Mouse (Mus musculus) olfactory bulb, adult 2 months (tissue): Measurements from ENCODE around the gene Pik3r5. TPM values are rescaled to one million over a fixed set of nuclear protein-coding genes. Genes with fewer than 3 reads are reported as not detected.

Experiments
- H3K27ac ChIP-seq: fragments of 200-500 bp; 2 replicates; pipeline ENCODE4 v1.5.1; 2012; ENCODE audit warnings: low read depth, low read length; ENCODE audit not compliant: insufficient read depth
- H3K4me1 ChIP-seq: fragments of 200-500 bp; 2 replicates; pipeline ENCODE4 v1.6.1; 2012; ENCODE audit warnings: low read length; ENCODE audit not compliant: control insufficient read depth, insufficient read depth
- H3K4me3 ChIP-seq: fragments of 200-500 bp; 2 replicates; pipeline ENCODE4 v1.5.1; 2012; ENCODE audit warnings: mild to moderate bottlenecking, low read depth, low read length, moderate library complexity; ENCODE audit not compliant: insufficient read depth
- CTCF ChIP-seq: fragments of 200-500 bp; IDR thresholded peaks from 2 replicates; pipeline ENCODE4 v1.5.1; 2012; ENCODE audit warnings: low read depth, mild to moderate bottlenecking, low read length, moderate library complexity; ENCODE audit not compliant: insufficient read depth
- POLR2A ChIP-seq: fragments of 200-500 bp; IDR thresholded peaks from 2 replicates; pipeline ENCODE4 v1.6.1; 2012; ENCODE audit warnings: mild to moderate bottlenecking, low read depth, low read length, moderate library complexity; ENCODE audit not compliant: insufficient read depth
- WGBS: fragments of 180-500 bp; shearing (Covaris S2); methylation state at CpG from one replicate; pipeline ENCODE4 v1.1.7; 2018; 5-methylcytosine and 5-hydroxymethylcytosine counted together
- polyA plus RNA-seq: library from polyadenylated mRNA; stranded (reverse); fragments of >200 nt; gene quantifications from 2 replicates; pipeline ENCODE4 v1.2.4, GENCODE M21; 2012; ENCODE audit warnings: low replicate concordance; ENCODE audit not compliant: missing spikeins, insufficient read depth, insufficient read length

Pik3r5 gene
- polyA plus RNA-seq, 1 experiment = not detected

DNA sequence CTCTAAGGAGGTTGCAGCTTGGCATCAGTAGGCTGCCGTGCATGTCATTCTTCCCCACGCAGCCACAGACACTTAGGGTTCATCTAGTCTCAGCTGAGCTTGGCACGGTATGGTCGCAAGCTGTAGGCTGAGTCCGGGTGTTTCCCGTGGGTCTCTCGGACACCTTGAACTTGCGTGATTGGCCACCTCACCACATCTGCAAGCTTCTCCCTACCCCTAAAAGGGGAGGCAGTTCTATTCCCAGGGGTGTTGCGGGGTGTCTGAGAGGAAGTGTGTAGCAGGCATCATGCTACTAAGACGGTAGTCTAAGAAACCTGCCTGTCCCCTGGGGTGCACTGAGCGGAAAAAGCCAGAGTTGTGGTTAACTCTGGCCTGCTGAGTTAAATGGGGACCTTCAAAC, 66.6 kb downstream of the Pik3r5 start:
- H3K27ac ChIP-seq = no peak overlapping the region
- TF ChIP-seq CTCF = no peak
- no peak for TF ChIP-seq POLR2A
- WGBS = 90% methylated on average over 11 of the region's 11 CpGs
- H3K4me3 ChIP-seq = no peak overlapping the region
- H3K4me1 ChIP-seq = peaks cover 7% of the 10 kb centered on the region; the same call in 1 of the 2 replicates

DNA sequence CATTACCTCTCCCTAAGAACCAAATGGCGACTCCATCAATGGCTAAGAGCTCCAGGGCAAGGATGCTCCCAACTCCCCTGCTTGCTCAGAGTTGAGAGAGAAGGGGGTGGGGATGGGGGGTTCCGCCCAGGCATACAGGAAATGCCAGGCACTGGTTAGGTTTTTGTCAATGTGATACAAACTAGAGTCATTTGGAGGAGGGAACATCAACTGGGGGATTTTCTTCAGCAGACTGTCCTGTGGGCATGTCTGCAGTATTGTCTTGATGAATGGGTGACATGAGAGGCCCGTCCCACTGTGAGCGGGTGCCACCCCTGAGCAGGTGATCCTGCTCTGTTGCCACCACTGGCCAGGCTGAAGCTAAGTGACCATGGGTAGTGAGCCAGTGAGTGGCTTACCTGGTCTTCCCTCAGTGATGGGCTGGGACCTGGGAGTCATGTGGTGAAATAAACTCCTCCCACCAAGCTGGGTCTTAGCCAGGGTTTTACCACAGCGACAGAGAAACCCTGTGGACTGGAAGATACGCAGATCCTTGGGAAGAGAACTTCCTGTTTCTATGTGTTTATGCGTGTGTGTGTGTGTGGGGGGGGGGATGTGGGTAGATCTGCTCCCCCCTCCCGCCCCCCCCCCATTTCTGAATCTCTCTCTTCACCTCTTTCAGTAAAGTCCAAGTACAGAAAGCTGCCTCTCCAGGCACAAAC, 67.2 kb downstream of the Pik3r5 start:
- TF ChIP-seq CTCF (no peak), POLR2A (no peak)
- WGBS = 72% methylated on average over 8 of the region's 8 CpGs
- H3K4me3 ChIP-seq = no peak overlapping the region
- no peak overlapping the region for H3K27ac ChIP-seq
- peaks cover 7% of the 10 kb centered on the region; the same call in 1 of the 2 replicates for H3K4me1 ChIP-seq

DNA sequence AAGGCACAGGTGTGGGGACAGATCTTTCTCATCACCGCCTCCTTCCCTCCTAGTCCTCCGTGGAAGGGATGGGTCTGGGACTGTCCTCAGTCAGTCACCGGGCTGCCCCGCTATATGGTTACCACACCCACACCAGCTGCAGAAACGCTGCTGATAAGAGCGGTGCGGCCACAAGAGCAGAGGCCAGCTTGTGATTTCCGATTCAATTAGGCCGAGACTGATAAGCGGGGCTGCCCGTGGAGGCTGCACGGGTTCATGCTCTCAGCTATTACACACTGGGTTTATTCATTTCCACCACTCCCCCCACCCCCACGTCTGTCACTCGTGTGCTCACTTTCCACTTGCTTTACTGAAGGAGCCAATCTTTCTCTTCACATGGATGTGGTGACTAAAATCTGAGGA, 69.0 kb downstream of the Pik3r5 start:
- no peak overlapping the region for H3K27ac ChIP-seq
- WGBS = 47% methylated on average over 14 of the region's 14 CpGs
- no peak overlapping the region for H3K4me3 ChIP-seq
- H3K4me1 ChIP-seq = peaks cover 7% of the 10 kb centered on the region; the same call in 1 of the 2 replicates
- TF ChIP-seq POLR2A (no peak), CTCF (no peak)

DNA sequence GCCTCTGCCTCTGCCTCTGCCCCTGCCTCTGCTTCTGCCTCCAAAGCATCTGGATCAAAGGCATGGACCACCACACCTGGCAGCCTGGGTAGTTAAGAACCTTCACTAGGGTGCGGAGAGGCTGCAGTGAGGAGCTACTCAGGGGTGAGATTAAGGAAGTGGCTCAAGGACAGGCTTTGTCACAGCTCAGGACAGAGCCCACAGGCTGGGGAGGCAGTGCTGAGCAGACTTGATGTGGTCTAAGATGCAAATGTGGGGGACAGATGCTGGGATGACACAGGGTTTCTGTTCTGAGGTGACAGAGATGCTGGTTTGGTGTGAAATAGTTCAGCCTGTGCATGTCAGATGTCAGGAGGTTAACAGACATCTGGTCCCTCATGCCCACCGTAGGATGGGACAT, 70.5 kb downstream of the Pik3r5 start:
- 82% methylated on average over 2 of the region's 2 CpGs for WGBS
- no peak for TF ChIP-seq CTCF
- TF ChIP-seq POLR2A = no peak
- Histone ChIP-seq H3K4me1 (peaks cover 7% of the 10 kb centered on the region; the same call in 1 of the 2 replicates), H3K4me3 (no peak overlapping the region), H3K27ac (no peak overlapping the region)

DNA sequence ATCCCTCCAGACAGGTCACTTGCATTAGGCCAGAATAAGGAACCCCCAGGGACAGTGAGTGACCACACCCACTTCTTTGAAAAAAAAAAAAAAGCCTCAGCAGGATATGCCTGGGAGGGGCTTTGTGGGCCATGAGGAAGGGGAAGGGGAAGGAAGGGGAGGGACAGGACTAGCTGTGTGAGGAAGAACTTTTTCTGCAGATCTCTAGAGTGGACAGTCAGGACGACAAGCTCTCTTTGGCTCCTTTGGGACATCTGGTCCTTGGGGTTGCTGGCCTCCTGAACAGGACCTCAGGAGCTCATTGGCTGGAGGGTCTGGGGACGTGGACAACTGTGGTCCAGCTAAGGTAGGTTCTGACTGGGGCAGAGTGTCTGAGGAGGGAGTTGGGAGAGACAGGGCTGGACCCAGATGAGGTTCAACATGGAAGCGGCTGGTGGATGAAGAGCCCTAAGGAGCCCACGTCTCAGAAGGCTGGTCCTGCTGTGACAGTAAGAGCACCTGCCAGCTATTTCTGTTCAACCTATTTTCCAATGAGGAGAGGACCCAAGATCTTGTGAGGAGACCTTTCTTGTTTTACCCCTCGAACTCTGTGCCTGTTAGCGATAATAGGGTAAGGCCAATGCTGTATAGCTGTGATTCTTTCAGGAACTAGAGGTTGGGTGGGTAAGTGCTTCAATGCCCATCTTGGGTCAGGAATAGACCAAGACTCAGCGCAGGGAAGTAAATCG, 71.1 kb downstream of the Pik3r5 start, which contains the start of gene Pik3r6:
TSS of gene Pik3r6 (plus strand) at position 118 of the 728 bp plus-strand sequence.
- Histone ChIP-seq H3K4me3 (peak within 1 kb of the TSS; percentile 21; the same call in 1 of the 2 replicates), H3K4me1 (peaks cover 7% of the 10 kb centered on the region; the same call in 1 of the 2 replicates), H3K27ac (no peak within 1 kb of the TSS)
- WGBS = 90% methylated on average over 8 of the region's 8 CpGs
- TF ChIP-seq CTCF = no peak
- TF ChIP-seq POLR2A = no peak

DNA sequence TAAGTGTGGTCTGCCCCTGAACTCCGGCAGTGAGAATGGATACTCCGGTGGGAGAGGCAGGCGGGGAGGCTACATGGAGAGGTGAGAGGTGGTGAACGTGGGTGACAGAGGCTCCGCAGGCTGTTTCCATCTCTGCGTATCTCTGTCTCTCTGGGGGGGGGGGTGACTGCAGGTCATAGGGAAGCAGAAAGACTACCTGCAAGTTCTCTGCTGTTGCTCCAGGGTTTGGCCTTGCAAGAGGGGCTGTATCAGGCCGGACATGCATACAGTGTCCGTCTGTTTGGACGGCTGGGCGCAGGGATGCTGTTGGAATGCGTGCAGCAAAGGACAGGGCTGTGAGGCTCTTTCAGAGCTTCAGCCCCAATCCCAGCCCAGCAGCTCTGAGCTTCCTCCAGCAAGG, 73.0 kb downstream of the Pik3r5 start:
- Histone ChIP-seq H3K4me3 (no peak overlapping the region), H3K27ac (no peak overlapping the region), H3K4me1 (peaks cover 7% of the 10 kb centered on the region; the same call in 1 of the 2 replicates)
- 84% methylated on average over 11 of the region's 11 CpGs for WGBS
- no peak for TF ChIP-seq CTCF
- TF ChIP-seq POLR2A = no peak

DNA sequence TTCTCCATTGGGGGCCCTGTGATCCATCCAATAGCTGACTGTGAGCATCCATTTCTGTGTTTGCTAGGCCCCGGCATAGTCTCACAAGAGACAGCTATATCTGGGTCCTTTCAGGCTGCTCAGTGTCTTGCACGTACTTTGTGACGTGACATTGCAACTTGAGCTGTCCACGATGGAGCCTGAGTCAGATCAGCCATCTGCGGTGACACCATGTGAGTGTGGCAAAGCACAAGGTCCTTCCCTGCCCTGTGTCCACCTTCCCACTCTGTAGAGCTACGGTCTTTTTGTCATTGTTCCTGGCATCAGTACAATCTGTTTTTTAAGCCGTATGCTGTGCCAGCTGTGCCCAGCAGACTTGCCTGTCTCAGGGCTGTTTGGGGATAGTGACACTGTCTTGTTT, 75.3 kb downstream of the Pik3r5 start:
- H3K4me3 ChIP-seq = no peak overlapping the region
- no peak overlapping the region for H3K27ac ChIP-seq
- TF ChIP-seq CTCF (no peak), POLR2A (no peak)
- WGBS = 96% methylated on average over 7 of the region's 7 CpGs
- H3K4me1 ChIP-seq = no peaks in the 10 kb centered on the region

DNA sequence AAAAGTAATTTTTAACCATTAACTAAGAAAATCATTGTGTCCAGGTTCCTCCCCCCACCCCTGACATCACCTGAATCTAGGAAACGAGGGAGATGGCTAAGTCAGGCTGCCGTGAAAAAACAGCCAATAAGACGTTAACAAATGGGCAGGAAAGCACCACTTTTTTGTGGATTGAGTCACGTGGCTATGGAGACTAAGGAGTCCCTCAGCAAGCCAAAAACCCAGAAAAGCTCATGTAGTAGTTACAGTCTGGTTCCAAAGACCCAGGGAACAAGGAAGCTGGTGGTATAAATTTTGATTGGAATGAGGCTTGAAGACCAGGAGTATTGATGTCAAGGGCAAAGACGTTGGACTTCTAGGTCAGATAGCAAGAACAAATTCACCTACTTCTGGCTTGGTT, 76.7 kb downstream of the Pik3r5 start:
- Histone ChIP-seq H3K4me3 (no peak overlapping the region), H3K4me1 (no peaks in the 10 kb centered on the region), H3K27ac (no peak overlapping the region)
- no peak for TF ChIP-seq POLR2A
- no peak for TF ChIP-seq CTCF
- WGBS = 67% methylated on average over 5 of the region's 5 CpGs

DNA sequence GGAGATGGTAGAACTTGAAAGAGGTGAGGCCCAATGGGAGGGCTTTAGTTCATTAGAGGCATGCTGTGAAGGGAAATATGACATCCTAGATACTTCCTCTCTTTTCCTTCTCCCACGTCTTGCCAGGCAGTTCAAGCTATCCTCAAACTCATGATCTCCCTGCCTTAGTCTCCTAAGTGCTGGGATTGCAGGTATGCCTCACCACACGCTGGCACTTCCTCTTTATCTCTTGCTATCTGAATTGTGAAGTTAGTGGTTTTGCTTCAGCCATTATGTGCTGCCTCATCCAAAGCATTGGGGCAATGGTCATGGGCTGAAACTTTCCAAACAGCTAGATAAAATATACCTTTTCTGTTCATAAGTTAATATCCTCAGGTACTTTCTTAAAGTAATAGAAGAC, 77.3 kb downstream of the Pik3r5 start:
- no peak for TF ChIP-seq CTCF
- no peak for TF ChIP-seq POLR2A
- H3K4me1 ChIP-seq = no peaks in the 10 kb centered on the region
- H3K27ac ChIP-seq = no peak overlapping the region
- 87% methylated on average over 2 of the region's 2 CpGs for WGBS
- no peak overlapping the region for H3K4me3 ChIP-seq
